Mouse (Mus musculus): ENCODE measurements around the gene Il23r. TPM values are rescaled to one million over a fixed set of nuclear protein-coding genes. Genes with fewer than 3 reads are reported as not detected.

Il23r gene
- polyA plus RNA-seq, 1 experiment from 2014 or later, result not detected

- no peak for ATAC-seq (ENCODE audit: insufficient number of reproducible peaks, low FRiP score, low TSS enrichment, low read depth)
- Histone ChIP-seq H3K9ac (no peak overlapping the region), H3K27ac (replicated peaks) (no peak overlapping the region), H3K4me1 (no peaks in the 10 kb centered on the region), H3K4me3 (replicated peaks) (no peak overlapping the region), H3K36me3 (no peaks in the 10 kb centered on the region), H3K9me3 (replicated peaks) (no peaks in the 10 kb centered on the region), H3K4me2 (replicated peaks) (no peak overlapping the region), H3K27me3 (no peaks in the 10 kb centered on the region)
- WGBS, result 40% methylated on average over 2 of the region's 2 CpGs
Observed at GRCm38 (mm10) chr6:67481012-67481411, 10.6 kb downstream of the Il23r start.

- no peaks in the 10 kb centered on the region for H3K4me1 ChIP-seq
- WGBS, result 18% methylated on average over 1 of the region's 1 CpGs
- no peaks in the 10 kb centered on the region for H3K36me3 ChIP-seq
- no peak for ATAC-seq (ENCODE audit: insufficient number of reproducible peaks, low FRiP score, low TSS enrichment, low read depth)
- no peak overlapping the region for H3K4me2 ChIP-seq (replicated peaks)
- H3K9me3 ChIP-seq (replicated peaks), result no peaks in the 10 kb centered on the region
- no peak overlapping the region for H3K27ac ChIP-seq (replicated peaks)
- no peak overlapping the region for H3K4me3 ChIP-seq (replicated peaks)
- H3K9ac ChIP-seq, result no peak overlapping the region
- no peaks in the 10 kb centered on the region for H3K27me3 ChIP-seq
Observed at GRCm38 (mm10) chr6:67471242-67471641, 20.4 kb downstream of the Il23r start.

GRCm38 (mm10) chr6:67459424-67459823, 32.2 kb downstream of the Il23r start:
- H3K4me3 ChIP-seq (replicated peaks), result no peak overlapping the region
- no peaks in the 10 kb centered on the region for H3K36me3 ChIP-seq
- 96% methylated on average over 1 of the region's 1 CpGs for WGBS
- no peak overlapping the region for H3K27ac ChIP-seq (replicated peaks)
- no peak for ATAC-seq (ENCODE audit: insufficient number of reproducible peaks, low FRiP score, low TSS enrichment, low read depth)
- no peaks in the 10 kb centered on the region for H3K4me1 ChIP-seq
- no peaks in the 10 kb centered on the region for H3K27me3 ChIP-seq
- H3K9ac ChIP-seq, result no peak overlapping the region
- no peak overlapping the region for H3K4me2 ChIP-seq (replicated peaks)
- H3K9me3 ChIP-seq (replicated peaks), result no peaks in the 10 kb centered on the region

GRCm38 (mm10) chr6:67451330-67451729, 40.3 kb downstream of the Il23r start:
- H3K27me3 ChIP-seq, result no peaks in the 10 kb centered on the region
- no peak overlapping the region for H3K4me3 ChIP-seq (replicated peaks)
- no peak for ATAC-seq (ENCODE audit: insufficient number of reproducible peaks, low FRiP score, low TSS enrichment, low read depth)
- no peaks in the 10 kb centered on the region for H3K4me1 ChIP-seq
- H3K27ac ChIP-seq (replicated peaks), result no peak overlapping the region
- WGBS, result 52% methylated on average over 5 of the region's 5 CpGs
- no peaks in the 10 kb centered on the region for H3K9me3 ChIP-seq (replicated peaks)
- H3K4me2 ChIP-seq (replicated peaks), result no peak overlapping the region
- H3K36me3 ChIP-seq, result no peaks in the 10 kb centered on the region
- no peak overlapping the region for H3K9ac ChIP-seq

- Histone ChIP-seq H3K4me2 (replicated peaks) (no peak overlapping the region), H3K27ac (replicated peaks) (no peak overlapping the region), H3K27me3 (no peaks in the 10 kb centered on the region), H3K36me3 (no peaks in the 10 kb centered on the region), H3K9ac (no peak overlapping the region), H3K9me3 (replicated peaks) (no peaks in the 10 kb centered on the region), H3K4me3 (replicated peaks) (no peak overlapping the region), H3K4me1 (no peaks in the 10 kb centered on the region)
- 56% methylated on average over 1 of the region's 1 CpGs for WGBS
- ATAC-seq (ENCODE audit: insufficient number of reproducible peaks, low FRiP score, low TSS enrichment, low read depth), result no peak
Observed at GRCm38 (mm10) chr6:67445866-67446265, 45.8 kb downstream of the Il23r start.

- Histone ChIP-seq H3K4me3 (replicated peaks) (no peak overlapping the region), H3K9ac (no peak overlapping the region), H3K4me1 (no peaks in the 10 kb centered on the region), H3K27ac (replicated peaks) (no peak overlapping the region), H3K9me3 (replicated peaks) (no peaks in the 10 kb centered on the region), H3K4me2 (replicated peaks) (no peak overlapping the region), H3K36me3 (no peaks in the 10 kb centered on the region), H3K27me3 (no peaks in the 10 kb centered on the region)
- 74% methylated on average over 6 of the region's 6 CpGs for WGBS
- no peak for ATAC-seq (ENCODE audit: insufficient number of reproducible peaks, low FRiP score, low TSS enrichment, low read depth)
Observed at GRCm38 (mm10) chr6:67443124-67443523, 48.5 kb downstream of the Il23r start.

- no peak overlapping the region for H3K4me3 ChIP-seq (replicated peaks)
- no peaks in the 10 kb centered on the region for H3K9me3 ChIP-seq (replicated peaks)
- 53% methylated on average over 3 of the region's 3 CpGs for whole genome bisulfite sequencing
- H3K4me2 ChIP-seq (replicated peaks), result no peak overlapping the region
- no peaks in the 10 kb centered on the region for H3K27me3 ChIP-seq
- no peaks in the 10 kb centered on the region for H3K36me3 ChIP-seq
- H3K27ac ChIP-seq (replicated peaks), result no peak overlapping the region
- H3K4me1 ChIP-seq, result no peaks in the 10 kb centered on the region
- H3K9ac ChIP-seq, result no peak overlapping the region
- ATAC-seq (ENCODE audit: insufficient number of reproducible peaks, low FRiP score, low TSS enrichment, low read depth), result no peak
Observed at GRCm38 (mm10) chr6:67437814-67438385, 53.8 kb downstream of the Il23r start.

- no peak for ATAC-seq (ENCODE audit: insufficient number of reproducible peaks, low FRiP score, low TSS enrichment, low read depth)
- Histone ChIP-seq H3K9me3 (replicated peaks) (no peaks in the 10 kb centered on the region), H3K4me3 (replicated peaks) (no peak overlapping the region), H3K4me1 (no peaks in the 10 kb centered on the region), H3K27ac (replicated peaks) (no peak overlapping the region), H3K9ac (no peak overlapping the region), H3K27me3 (no peaks in the 10 kb centered on the region), H3K36me3 (no peaks in the 10 kb centered on the region), H3K4me2 (replicated peaks) (no peak overlapping the region)
Observed at GRCm38 (mm10) chr6:67437028-67437427, 54.6 kb downstream of the Il23r start.

- WGBS, result 70% methylated on average over 2 of the region's 2 CpGs
- Histone ChIP-seq H3K9me3 (replicated peaks) (no peaks in the 10 kb centered on the region), H3K27ac (replicated peaks) (no peak overlapping the region)
Observed at GRCm38 (mm10) chr6:67436295-67436694, 55.4 kb downstream of the Il23r start.

GRCm38 (mm10) chr6:67435711-67436110, 55.9 kb downstream of the Il23r start:
- Histone ChIP-seq H3K4me3 (replicated peaks) (no peak overlapping the region), H3K9ac (no peak overlapping the region), H3K27ac (replicated peaks) (no peak overlapping the region), H3K9me3 (replicated peaks) (no peaks in the 10 kb centered on the region), H3K27me3 (no peaks in the 10 kb centered on the region), H3K36me3 (no peaks in the 10 kb centered on the region), H3K4me1 (no peaks in the 10 kb centered on the region), H3K4me2 (replicated peaks) (no peak overlapping the region)
- ATAC-seq (ENCODE audit: insufficient number of reproducible peaks, low FRiP score, low TSS enrichment, low read depth), result no peak
- WGBS, result 61% methylated on average over 1 of the region's 1 CpGs

More at GRCm38 (mm10) chr6:67436295-67436694, 55.4 kb downstream of the Il23r start:
- Histone ChIP-seq H3K27me3 (no peaks in the 10 kb centered on the region), H3K4me2 (replicated peaks) (no peak overlapping the region), H3K4me3 (replicated peaks) (no peak overlapping the region), H3K36me3 (no peaks in the 10 kb centered on the region), H3K4me1 (no peaks in the 10 kb centered on the region), H3K9ac (no peak overlapping the region)
- no peak for ATAC-seq (ENCODE audit: insufficient number of reproducible peaks, low FRiP score, low TSS enrichment, low read depth)

GRCm38 (mm10) chr6:67434755-67435452, 56.8 kb downstream of the Il23r start:
- Histone ChIP-seq H3K9ac (no peak overlapping the region), H3K36me3 (no peaks in the 10 kb centered on the region), H3K4me3 (replicated peaks) (no peak overlapping the region), H3K4me2 (replicated peaks) (no peak overlapping the region), H3K27me3 (no peaks in the 10 kb centered on the region), H3K27ac (replicated peaks) (no peak overlapping the region), H3K4me1 (no peaks in the 10 kb centered on the region), H3K9me3 (replicated peaks) (no peaks in the 10 kb centered on the region)
- ATAC-seq (ENCODE audit: insufficient number of reproducible peaks, low FRiP score, low TSS enrichment, low read depth), result no peak
- 39% methylated on average over 2 of the region's 2 CpGs for WGBS

- H3K9ac ChIP-seq, result no peak overlapping the region
- H3K9me3 ChIP-seq (replicated peaks), result no peaks in the 10 kb centered on the region
- no peak for ATAC-seq (ENCODE audit: insufficient number of reproducible peaks, low FRiP score, low TSS enrichment, low read depth)
- no peaks in the 10 kb centered on the region for H3K36me3 ChIP-seq
- H3K27ac ChIP-seq (replicated peaks), result no peak overlapping the region
- no peak overlapping the region for H3K4me2 ChIP-seq (replicated peaks)
- no peaks in the 10 kb centered on the region for H3K27me3 ChIP-seq
- 72% methylated on average over 3 of the region's 3 CpGs for WGBS
- H3K4me3 ChIP-seq (replicated peaks), result no peak overlapping the region
- no peaks in the 10 kb centered on the region for H3K4me1 ChIP-seq
Observed at GRCm38 (mm10) chr6:67431808-67432207, 59.8 kb downstream of the Il23r start.
